Mouse (Mus musculus): ENCODE results near the gene Pate1. TPM values are rescaled to one million over a fixed set of nuclear protein-coding genes. Genes with fewer than 3 reads are reported as not detected.

Gene Pate1
- polyA plus RNA-seq (2014; fragmentation: Nextera tagmentation; extraction: Ambion mirVana), result not detected in 2 replicates

DNA sequence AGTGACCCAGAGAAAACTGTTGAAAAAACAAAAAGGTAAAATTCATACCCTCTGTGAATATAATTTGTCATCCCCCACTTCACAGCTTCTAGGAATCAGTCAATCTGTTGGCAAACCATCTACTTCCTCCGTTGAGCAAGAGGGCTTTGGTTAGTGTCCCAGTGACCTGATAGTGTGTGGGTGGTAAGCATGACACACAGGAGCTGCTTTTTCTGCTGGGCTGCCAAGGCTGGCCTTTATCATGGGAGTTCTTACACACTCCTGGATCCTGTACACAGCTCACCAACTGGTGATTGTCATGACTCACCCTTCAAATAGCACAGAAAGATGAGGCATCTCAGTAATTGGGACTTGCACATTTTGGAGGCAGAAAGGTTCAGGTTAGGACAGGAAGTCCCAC lies at the start of gene Pate1:
TSS of gene Pate1 (minus strand) at position 378 of the 400 bp plus-strand sequence.
- no peak within 1 kb of the TSS for H3K27ac ChIP-seq
- no peaks in the 10 kb centered on the region for H3K27me3 ChIP-seq (ENCODE audit: control insufficient read depth, insufficient read depth, low read length)
- no peaks in the 10 kb centered on the region for H3K9me3 ChIP-seq (ENCODE audit: control insufficient read depth, low read length)
- no peak for DNase-seq (ENCODE audit: low spot score)
- no peak within 1 kb of the TSS for H3K4me2 ChIP-seq (replicated peaks)
- ATAC-seq (ENCODE audit: low FRiP score), result no peak
- no peaks in the 10 kb centered on the region for H3K36me3 ChIP-seq (replicated peaks; ENCODE audit: control insufficient read depth, insufficient read depth)
- no peak within 1 kb of the TSS for H3K4me3 ChIP-seq (replicated peaks; ENCODE audit: low read length)
- no peaks in the 10 kb centered on the region for H3K4me1 ChIP-seq (replicated peaks; ENCODE audit: control insufficient read depth, insufficient read depth, low read length)
- whole genome bisulfite sequencing, result 62% methylated on average over 1 of the region's 1 CpGs
- no peak within 1 kb of the TSS for H3K9ac ChIP-seq

DNA sequence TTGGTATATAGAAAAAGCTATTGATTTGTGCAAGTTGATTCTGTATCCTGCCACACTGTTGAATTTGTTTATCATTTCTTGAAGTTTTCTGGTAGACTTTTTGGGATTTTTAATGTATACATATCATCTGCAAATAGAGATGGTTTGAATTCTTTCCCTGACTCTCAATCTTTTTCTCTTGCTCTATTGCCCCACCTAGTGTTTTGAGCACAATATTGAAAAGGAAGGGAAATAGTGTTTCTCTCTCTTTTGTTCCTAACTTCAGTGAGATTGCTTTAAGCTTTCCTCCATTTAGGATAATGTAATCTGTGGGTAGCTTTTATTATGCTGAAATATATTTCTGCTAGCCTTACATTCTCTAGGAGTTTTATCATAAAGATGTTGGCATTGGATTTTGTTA lies 20.1 kb upstream of the Pate1 start:
- H3K4me1 ChIP-seq (replicated peaks; ENCODE audit: control insufficient read depth, insufficient read depth, low read length), result no peaks in the 10 kb centered on the region
- H3K9me3 ChIP-seq (ENCODE audit: control insufficient read depth, low read length), result no peaks in the 10 kb centered on the region
- no peak overlapping the region for H3K9ac ChIP-seq
- no peak overlapping the region for H3K27ac ChIP-seq
- H3K4me3 ChIP-seq (replicated peaks; ENCODE audit: low read length), result no peak overlapping the region
- H3K36me3 ChIP-seq (replicated peaks; ENCODE audit: control insufficient read depth, insufficient read depth), result no peaks in the 10 kb centered on the region
- no peak for ATAC-seq (ENCODE audit: low FRiP score)
- H3K4me2 ChIP-seq (replicated peaks), result no peak overlapping the region
- no peaks in the 10 kb centered on the region for H3K27me3 ChIP-seq (ENCODE audit: control insufficient read depth, insufficient read depth, low read length)
- no peak for DNase-seq (ENCODE audit: low spot score)

DNA sequence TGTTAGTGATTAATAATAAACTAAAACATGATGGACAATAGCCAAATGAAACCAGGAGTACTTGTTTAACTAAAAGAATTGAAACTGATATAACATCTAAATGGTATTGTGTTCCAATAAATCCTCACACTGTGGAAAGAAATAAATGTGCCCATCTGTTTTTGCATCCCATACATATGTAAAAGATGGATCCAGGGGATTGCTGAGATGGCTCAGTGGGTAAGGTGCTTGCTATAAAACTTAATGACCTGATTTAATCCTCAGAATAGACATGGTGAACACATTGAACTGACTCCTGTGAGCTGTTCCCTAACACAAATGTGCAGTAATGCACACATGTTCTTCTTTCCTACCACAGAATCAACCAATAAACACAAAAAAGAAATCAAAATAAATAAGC lies 4.7 kb upstream of the Pate1 start:
- Histone ChIP-seq H3K4me3 (replicated peaks; ENCODE audit: low read length) (no peak overlapping the region), H3K9me3 (ENCODE audit: control insufficient read depth, low read length) (peaks cover 5% of the 10 kb centered on the region; the same call in 1 of the 2 replicates), H3K4me2 (replicated peaks) (no peak overlapping the region), H3K4me1 (replicated peaks; ENCODE audit: control insufficient read depth, insufficient read depth, low read length) (no peaks in the 10 kb centered on the region), H3K27me3 (ENCODE audit: control insufficient read depth, insufficient read depth, low read length) (no peaks in the 10 kb centered on the region), H3K9ac (no peak overlapping the region), H3K36me3 (replicated peaks; ENCODE audit: control insufficient read depth, insufficient read depth) (no peaks in the 10 kb centered on the region), H3K27ac (no peak overlapping the region)
- ATAC-seq (ENCODE audit: low FRiP score) (no peak), DNase-seq (ENCODE audit: low spot score) (no peak)

DNA sequence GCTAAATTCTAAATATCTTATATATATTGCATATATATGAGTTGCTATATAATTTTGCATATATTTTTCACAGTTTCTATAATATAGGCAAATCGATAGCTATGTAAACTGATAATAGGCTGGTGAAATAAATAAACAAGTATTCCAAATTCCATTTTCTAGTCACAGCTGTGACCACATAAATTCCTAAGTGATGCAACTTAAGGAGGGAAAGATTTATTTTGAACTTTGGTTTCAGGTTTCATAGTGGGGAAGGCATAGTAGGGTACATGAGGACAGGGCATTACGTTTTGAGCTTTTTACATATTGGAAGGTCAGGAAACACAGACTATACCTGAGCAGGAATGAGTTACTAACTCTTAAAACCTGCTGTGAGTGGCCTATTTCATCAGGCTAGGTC lies 13.6 kb downstream of the Pate1 start:
- no peak overlapping the region for H3K4me3 ChIP-seq (replicated peaks; ENCODE audit: low read length)
- H3K36me3 ChIP-seq (replicated peaks; ENCODE audit: control insufficient read depth, insufficient read depth), result no peaks in the 10 kb centered on the region
- WGBS, result 90% methylated on average over 2 of the region's 2 CpGs

DNA sequence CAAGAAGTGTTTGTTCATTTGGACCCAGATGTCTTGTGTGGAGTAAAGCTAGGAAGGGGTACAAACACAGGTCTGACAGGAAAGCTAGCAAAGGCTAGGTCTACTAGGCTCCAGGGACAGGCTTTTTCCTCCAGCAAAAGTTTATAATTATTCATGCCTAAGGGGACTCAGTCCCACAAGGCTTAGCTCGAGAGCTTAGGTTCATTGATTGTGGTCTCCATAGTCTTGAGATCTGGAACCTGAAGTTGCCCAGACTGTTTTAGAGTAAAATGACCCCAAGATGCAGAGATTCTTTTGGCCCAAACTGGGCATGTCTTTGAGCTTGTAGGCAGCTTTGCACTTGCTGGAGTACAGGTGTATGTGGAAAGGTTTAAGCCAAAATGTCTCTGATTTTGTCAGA lies 39.1 kb downstream of the Pate1 start, which contains the start of gene Pate3:
TSS of gene Pate3 (minus strand) at position 101 of the 400 bp plus-strand sequence.
- no peaks in the 10 kb centered on the region for H3K4me1 ChIP-seq (replicated peaks; ENCODE audit: control insufficient read depth, insufficient read depth, low read length)
- no peak within 1 kb of the TSS for H3K4me2 ChIP-seq (replicated peaks)
- H3K27ac ChIP-seq, result no peak within 1 kb of the TSS
- no peak for DNase-seq (ENCODE audit: low spot score)
- no peak for ATAC-seq (ENCODE audit: low FRiP score)
- no peak within 1 kb of the TSS for H3K4me3 ChIP-seq (replicated peaks; ENCODE audit: low read length)
- H3K9ac ChIP-seq, result no peak within 1 kb of the TSS
- WGBS, result 80% methylated on average over 1 of the region's 1 CpGs
- H3K9me3 ChIP-seq (ENCODE audit: control insufficient read depth, low read length), result no peaks in the 10 kb centered on the region
- no peaks in the 10 kb centered on the region for H3K36me3 ChIP-seq (replicated peaks; ENCODE audit: control insufficient read depth, insufficient read depth)
- no peaks in the 10 kb centered on the region for H3K27me3 ChIP-seq (ENCODE audit: control insufficient read depth, insufficient read depth, low read length)

More for the DNA sequence above, 13.6 kb downstream of the Pate1 start:
- DNase-seq (ENCODE audit: low spot score) (no peak), ATAC-seq (ENCODE audit: low FRiP score) (no peak)
- Histone ChIP-seq H3K27me3 (ENCODE audit: control insufficient read depth, insufficient read depth, low read length) (no peaks in the 10 kb centered on the region), H3K9ac (no peak overlapping the region), H3K27ac (no peak overlapping the region), H3K9me3 (ENCODE audit: control insufficient read depth, low read length) (0 out of 2 replicates have a peak, but pooled peaks cover 6% of the 10 kb centered on the region), H3K4me2 (replicated peaks) (no peak overlapping the region), H3K4me1 (replicated peaks; ENCODE audit: control insufficient read depth, insufficient read depth, low read length) (no peaks in the 10 kb centered on the region)

Other genes with a start within 250 kb of the Pate1 start
- gene Gm1113, start 169.1 kb downstream of the Pate1 start, polyA plus RNA-seq (2014; fragmentation: Nextera tagmentation; extraction: Ambion mirVana), result not detected in 2 replicates
- 29.3 and 31.8 TPM in 2 replicates for gene Ddx25, start 128.9 kb downstream of the Pate1 start, polyA plus RNA-seq (2014; fragmentation: Nextera tagmentation; extraction: Ambion mirVana)
- gene Pus3, start 128.8 kb downstream of the Pate1 start, polyA plus RNA-seq (2014; fragmentation: Nextera tagmentation; extraction: Ambion mirVana), result 15.6 and 19.1 TPM in 2 replicates
- gene Pate2, start 117.1 kb downstream of the Pate1 start, polyA plus RNA-seq (2014; fragmentation: Nextera tagmentation; extraction: Ambion mirVana), result 0.47 TPM in 2 replicates
- gene Hyls1, start 117.0 kb downstream of the Pate1 start, polyA plus RNA-seq (2014; fragmentation: Nextera tagmentation; extraction: Ambion mirVana), result 14.4 and 18.2 TPM in 2 replicates
- not detected in 2 replicates for gene Pate4, start 75.4 kb downstream of the Pate1 start, polyA plus RNA-seq (2014; fragmentation: Nextera tagmentation; extraction: Ambion mirVana)
- gene Pate3, start 39.2 kb downstream of the Pate1 start, polyA plus RNA-seq (2014; fragmentation: Nextera tagmentation; extraction: Ambion mirVana), result not detected in 2 replicates
- not detected in 2 replicates for gene Gm17677, start 53.7 kb upstream of the Pate1 start, polyA plus RNA-seq (2014; fragmentation: Nextera tagmentation; extraction: Ambion mirVana)
- not detected in 2 replicates for gene Gm17727, start 90.7 kb upstream of the Pate1 start, polyA plus RNA-seq (2014; fragmentation: Nextera tagmentation; extraction: Ambion mirVana)
- gene Gm27235, start 102.7 kb upstream of the Pate1 start, polyA plus RNA-seq (2014; fragmentation: Nextera tagmentation; extraction: Ambion mirVana), result not detected in 2 replicates
- gene D730048I06Rik, start 102.7 kb upstream of the Pate1 start, polyA plus RNA-seq (2014; fragmentation: Nextera tagmentation; extraction: Ambion mirVana), result not detected in 2 replicates
- gene 9230110F15Rik, start 156.8 kb upstream of the Pate1 start, polyA plus RNA-seq (2014; fragmentation: Nextera tagmentation; extraction: Ambion mirVana), result not detected in 2 replicates
- not detected in 2 replicates for gene 9230113P08Rik, start 221.0 kb upstream of the Pate1 start, polyA plus RNA-seq (2014; fragmentation: Nextera tagmentation; extraction: Ambion mirVana)

Data from hindbrain, embryonic 14.5 days (tissue).